Mouse (Mus musculus) lung, adult 18-20 months (tissue): ENCODE data around the gene Ndufb4.

Source experiments
- DNase-seq, 2 experiments: peaks; one replicate each; pipeline ENCODE4 v3.0.0; 2022; ENCODE audit warnings: mixed read lengths in 2 of 2

Ndufb4 gene

GRCm38 (mm10) chr16:37629011-37629410, 25.2 kb downstream of the Ndufb4 start:
- no peak for DNase-seq

DNA sequence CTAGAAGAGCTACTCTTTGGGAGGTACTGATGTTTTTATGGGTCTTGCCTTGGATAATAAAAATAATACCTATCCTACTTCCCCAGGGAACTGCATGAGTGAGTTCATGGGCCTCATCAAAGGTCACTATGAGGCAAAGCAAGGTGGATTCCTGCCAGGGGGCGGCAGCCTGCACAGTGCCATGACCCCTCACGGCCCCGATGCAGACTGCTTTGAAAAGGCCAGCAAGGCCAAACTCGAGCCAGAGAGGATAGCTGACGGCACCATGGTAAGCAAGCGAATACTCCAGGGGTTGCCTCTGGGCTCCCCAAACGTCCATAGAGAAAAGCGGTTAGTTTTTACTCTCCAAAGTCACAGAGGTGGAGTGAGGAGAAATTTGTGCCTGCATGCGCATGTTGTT, 25.9 kb downstream of the Ndufb4 start:
- DNase-seq: no peak

GRCm38 (mm10) chr16:37626388-37626949, 27.8 kb downstream of the Ndufb4 start:
- no peak for DNase-seq

DNA sequence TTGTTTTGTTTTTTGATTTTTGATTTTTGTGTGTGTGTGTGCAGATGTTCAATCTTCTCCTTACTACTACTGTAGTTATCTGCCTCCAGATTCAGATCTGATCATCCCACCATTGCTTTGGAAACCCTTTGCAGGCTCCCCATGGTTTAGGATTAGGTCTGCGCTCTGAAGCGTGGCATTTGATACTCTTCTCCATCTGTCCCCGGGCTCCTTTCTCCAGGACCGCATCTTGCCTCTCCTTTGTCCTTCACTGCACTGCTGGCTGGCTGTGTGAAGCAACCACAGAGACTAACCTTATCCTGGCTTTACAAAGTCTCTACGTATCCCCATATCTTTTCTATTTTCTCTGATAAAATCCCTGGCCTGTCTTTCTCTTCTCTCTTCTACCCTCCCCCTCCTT, 31.3 kb downstream of the Ndufb4 start:
- no peak for DNase-seq

DNA sequence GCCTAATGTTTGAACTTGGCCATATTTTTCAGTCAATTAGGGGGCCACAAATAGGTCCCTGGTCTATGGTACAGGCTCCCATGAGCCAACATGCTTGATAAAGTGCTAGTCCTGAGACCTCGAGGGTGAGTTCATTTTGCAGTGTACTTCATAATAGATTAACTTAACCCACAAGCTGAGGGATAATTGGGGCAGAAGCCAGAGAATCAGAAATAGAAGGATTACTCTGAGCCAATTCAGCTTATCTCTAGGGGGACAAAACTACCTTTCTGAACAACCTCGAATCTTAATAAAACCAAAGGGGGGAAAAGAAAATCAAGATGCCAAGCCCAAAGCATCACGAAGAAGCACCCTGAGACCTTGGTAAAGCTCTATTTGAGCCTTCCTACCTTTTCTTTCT, 31.9 kb downstream of the Ndufb4 start:
- DNase-seq: no peak

DNA sequence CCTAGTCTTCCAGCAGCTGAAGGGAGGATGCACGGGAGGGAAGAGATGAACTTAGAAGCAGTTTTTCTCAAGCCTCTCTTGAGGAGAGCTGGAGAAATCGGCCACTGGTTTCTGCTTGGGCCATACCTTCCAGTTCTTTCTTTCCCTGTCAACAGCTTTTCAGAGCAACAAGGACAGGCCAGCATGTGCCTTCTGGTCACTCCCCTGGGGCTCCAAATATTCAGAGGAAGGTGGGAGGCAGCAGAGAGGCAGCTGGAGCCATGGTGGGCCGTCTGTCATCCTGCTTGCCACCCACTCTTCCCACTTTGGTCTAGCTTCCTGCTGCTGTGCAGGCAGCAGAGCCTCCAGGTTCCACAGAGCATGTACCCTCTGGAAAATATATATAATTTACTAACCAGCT, 36.6 kb downstream of the Ndufb4 start:
- no peak for DNase-seq

DNA sequence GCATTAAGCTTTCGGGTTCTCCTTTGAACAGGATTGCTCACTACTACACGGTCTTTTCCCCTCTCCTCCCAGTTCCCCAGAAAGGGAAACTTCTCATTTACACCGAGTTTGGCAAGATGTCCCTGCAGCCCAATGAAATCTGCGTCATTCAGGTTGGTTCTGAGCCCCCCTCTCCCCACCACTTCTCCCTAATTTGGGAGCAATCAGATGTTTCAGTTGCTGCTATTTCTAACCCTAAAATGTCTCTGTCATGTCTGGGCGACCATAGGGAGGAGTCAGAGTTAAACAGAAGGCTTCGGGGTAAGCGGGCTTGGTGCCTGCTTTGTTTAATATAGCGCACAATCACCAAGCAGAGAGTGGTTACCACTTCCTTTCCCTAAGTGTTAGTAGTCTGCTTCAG, 38.1 kb downstream of the Ndufb4 start:
- DNase-seq: no peak

DNA sequence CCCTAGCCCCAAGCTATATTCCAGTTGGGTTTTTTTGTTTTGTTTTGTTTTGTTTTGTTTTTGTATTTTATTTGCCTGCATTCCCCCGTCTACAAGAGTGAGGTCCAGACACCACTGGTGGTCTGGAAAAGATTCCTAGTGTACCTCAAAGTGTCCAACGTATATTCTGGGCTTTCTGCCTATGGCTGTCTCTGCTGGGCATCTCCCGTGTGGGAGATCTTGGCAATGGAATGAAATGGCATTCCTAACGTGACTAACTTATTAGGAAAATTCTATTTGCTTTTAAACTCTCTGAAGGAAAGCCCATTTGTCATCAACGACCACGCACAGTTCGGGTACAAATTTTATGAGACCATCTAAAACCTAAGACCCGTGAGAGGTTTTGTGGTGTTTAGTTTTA, 38.8 kb downstream of the Ndufb4 start:
- DNase-seq: no peak

- no peak for DNase-seq
Observed at GRCm38 (mm10) chr16:37614540-37614939, 39.7 kb downstream of the Ndufb4 start.

DNA sequence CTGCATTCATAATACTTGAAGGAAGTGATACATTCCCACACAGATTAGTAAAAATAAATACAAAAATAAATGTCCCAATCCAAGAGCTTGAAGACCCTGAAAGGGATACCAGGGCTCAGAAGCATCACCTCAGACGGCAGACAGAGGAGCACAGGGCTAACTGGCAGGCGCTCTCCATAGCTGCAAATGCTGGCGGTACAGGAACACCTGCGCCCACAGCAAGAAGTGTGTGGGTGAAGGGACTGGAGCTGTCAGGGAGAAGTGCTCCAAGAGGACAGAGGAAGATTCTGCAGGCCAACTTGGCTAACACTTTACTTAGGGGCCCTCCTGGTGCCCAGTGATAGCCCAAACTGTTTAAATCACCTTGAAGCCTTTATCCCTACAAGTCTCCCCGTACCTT, 42.2 kb downstream of the Ndufb4 start:
- no peak for DNase-seq

DNA sequence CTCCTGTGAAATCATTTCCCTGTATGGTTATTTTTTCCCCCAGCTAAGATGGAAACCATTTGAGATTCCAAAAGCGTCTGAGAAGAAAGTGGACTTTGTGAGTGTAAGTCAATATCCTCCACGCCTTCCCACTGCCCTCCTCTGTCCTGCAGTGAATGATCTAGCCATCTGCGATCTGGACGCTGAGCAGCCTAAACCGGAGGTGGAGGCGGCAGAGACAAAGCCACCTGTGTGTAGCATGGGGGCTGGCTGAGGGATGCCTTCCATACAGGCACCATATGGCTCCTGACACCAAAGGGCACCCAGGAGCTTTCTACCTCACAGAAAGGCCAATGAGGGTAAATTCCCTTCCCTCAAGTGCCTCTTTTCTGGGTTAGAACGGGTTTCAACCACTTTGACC, 43.2 kb downstream of the Ndufb4 start:
- DNase-seq: no peak

DNA sequence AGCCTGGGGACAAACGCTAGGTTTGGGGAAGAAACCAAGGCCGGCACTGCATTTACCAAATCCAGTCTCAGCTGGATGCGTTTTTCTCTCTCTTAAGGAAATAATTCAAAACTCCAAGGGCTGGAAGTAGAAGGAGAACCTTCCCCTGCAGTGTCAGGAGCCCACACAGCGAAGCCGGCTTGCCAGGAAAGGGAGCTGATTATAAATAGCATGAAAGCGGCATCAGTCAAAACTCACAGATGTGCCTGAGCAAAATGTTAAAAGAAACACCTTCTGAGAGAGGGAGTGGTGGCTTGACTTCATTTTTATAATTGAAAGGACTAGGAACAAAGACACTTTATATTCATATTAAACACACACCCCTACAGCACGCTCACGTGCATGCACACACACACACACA, 43.9 kb downstream of the Ndufb4 start:
- no peak for DNase-seq

- DNase-seq: no peak
Observed at GRCm38 (mm10) chr16:37604243-37604642, 50.0 kb downstream of the Ndufb4 start.

DNA sequence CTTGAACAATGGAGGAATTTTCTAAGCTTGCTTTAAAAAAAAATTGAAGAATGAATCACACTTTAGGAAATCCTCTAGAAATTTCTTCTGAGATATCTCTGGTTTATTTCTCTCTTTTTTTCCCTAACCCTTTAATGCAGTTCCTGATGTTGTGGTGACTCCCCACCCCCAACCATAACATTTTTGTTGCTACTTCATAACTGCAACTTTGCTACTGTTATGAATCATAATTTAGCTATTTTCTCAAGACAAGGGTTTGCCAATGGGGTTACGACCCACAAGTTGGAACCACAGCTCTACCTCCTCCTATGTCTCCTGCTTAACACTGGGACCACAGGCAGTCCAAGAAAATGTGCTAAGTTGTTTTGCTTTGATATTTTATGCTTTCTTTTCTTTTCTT, 50.8 kb downstream of the Ndufb4 start:
- DNase-seq: no peak

DNA sequence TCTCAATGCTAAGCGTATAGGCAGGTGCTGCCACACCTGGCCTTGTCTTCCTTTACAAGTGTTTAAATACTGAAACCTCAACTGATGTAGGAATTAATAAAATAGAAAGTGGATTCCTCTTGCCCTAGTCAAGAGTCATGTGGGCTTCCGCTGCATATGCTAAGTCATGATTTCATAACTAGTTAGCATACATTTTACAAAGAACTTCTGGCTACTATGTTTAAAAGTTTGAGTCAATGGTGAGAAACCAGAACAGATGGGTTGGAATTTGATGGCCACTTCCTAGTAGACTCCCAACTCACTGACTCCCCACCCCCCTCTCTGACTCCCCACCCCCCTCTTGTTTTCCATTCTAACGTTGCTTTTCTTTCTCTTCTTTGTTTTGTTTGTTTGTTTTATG, 54.9 kb downstream of the Ndufb4 start:
- no peak for DNase-seq

GRCm38 (mm10) chr16:37598463-37598862, 55.8 kb downstream of the Ndufb4 start:
- DNase-seq: peak; percentile 36 to 60

DNA sequence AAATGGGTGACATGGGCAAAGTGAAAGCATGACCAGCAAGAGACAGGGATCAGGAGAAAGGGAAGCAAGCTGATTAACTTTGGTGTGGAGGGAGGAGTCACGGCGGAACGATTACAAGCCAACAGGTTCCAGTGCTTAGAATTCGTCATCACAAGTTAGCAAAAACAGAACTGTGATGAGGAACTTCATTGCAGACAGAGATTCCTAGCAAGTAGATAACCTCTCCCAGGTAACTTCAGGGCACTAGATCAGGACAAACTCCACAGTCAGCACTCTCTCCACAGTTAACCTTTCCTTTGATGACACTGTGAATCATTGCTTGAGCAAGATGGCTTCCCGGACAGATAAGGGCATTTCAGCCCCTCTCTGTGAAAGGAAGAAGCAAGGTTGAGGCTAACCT, 56.8 kb downstream of the Ndufb4 start:
- no peak for DNase-seq
